Mouse (Mus musculus) E14TG2a.4 (cell line): ENCODE measurements around the gene E130114P18Rik.

Experiments
- H3K27me3 ChIP-seq: 2 replicates; pipeline ENCODE4 v1.6.1; 2014; ENCODE audit warnings: low read length, control low read depth; ENCODE audit not compliant: insufficient read depth
- H3K36me3 ChIP-seq: 2 replicates; pipeline ENCODE4 v1.6.1; 2014; ENCODE audit warnings: low read length, control low read depth; ENCODE audit not compliant: insufficient read depth
- H3K4me1 ChIP-seq: replicated peaks from 2 replicates; pipeline ENCODE4 v1.6.1; 2014; ENCODE audit warnings: low read depth, low read length, control low read depth
- H3K4me3 ChIP-seq: replicated peaks from 2 replicates; pipeline ENCODE4 v1.5.1; 2014; ENCODE audit warnings: mild to moderate bottlenecking, low read length
- H3K9me3 ChIP-seq: 2 replicates; pipeline ENCODE4 v1.6.1; 2014; ENCODE audit warnings: low read length, control low read depth
- CTCF ChIP-seq: conservative IDR thresholded peaks from 2 replicates; pipeline ENCODE4 v1.5.1; 2014; ENCODE audit warnings: low read length
- NANOG ChIP-seq: IDR thresholded peaks from 2 replicates; pipeline ENCODE4 v1.6.1; 2014; ENCODE audit warnings: borderline replicate concordance, low read length, mixed read lengths
- POU5F1 ChIP-seq: IDR thresholded peaks from 2 replicates; pipeline ENCODE4 v1.6.1; 2014; ENCODE audit warnings: low read length, borderline replicate concordance

E130114P18Rik gene

GRCm38 (mm10) chr4:97600875-97601835 is 176.7 kb downstream of the E130114P18Rik start:
- H3K4me3 ChIP-seq: no peak overlapping the region
- no peaks in the 10 kb centered on the region for H3K9me3 ChIP-seq
- TF ChIP-seq NANOG (no peak), CTCF (no peak), POU5F1 (no peak)

GRCm38 (mm10) chr4:97597443-97597842 is 180.4 kb downstream of the E130114P18Rik start:
- no peaks in the 10 kb centered on the region for H3K9me3 ChIP-seq
- H3K4me1 ChIP-seq: no peaks in the 10 kb centered on the region
- no peak for TF ChIP-seq NANOG
- no peak for TF ChIP-seq CTCF
- TF ChIP-seq POU5F1: no peak
- no peaks in the 10 kb centered on the region for H3K27me3 ChIP-seq
- no peak overlapping the region for H3K4me3 ChIP-seq
- H3K36me3 ChIP-seq: no peaks in the 10 kb centered on the region

More at GRCm38 (mm10) chr4:97600875-97601835, 176.7 kb downstream of the E130114P18Rik start:
- Histone ChIP-seq H3K36me3 (no peaks in the 10 kb centered on the region), H3K4me1 (no peaks in the 10 kb centered on the region), H3K27me3 (no peaks in the 10 kb centered on the region)

- H3K36me3 ChIP-seq: no peaks in the 10 kb centered on the region
- TF ChIP-seq POU5F1 (no peak), NANOG (no peak), CTCF (no peak)
- H3K27me3 ChIP-seq: no peaks in the 10 kb centered on the region
- H3K4me3 ChIP-seq: no peak overlapping the region
- no peaks in the 10 kb centered on the region for H3K4me1 ChIP-seq
- H3K9me3 ChIP-seq: no peaks in the 10 kb centered on the region
Observed at GRCm38 (mm10) chr4:97596348-97596747, 181.5 kb downstream of the E130114P18Rik start.

GRCm38 (mm10) chr4:97593869-97594268 is 184.0 kb downstream of the E130114P18Rik start:
- no peak overlapping the region for H3K4me3 ChIP-seq
- H3K9me3 ChIP-seq: no peaks in the 10 kb centered on the region
- TF ChIP-seq NANOG (no peak), POU5F1 (no peak)
- H3K4me1 ChIP-seq: 0 out of 2 replicates have a peak, but pooled peaks cover 4% of the 10 kb centered on the region
- H3K27me3 ChIP-seq: no peaks in the 10 kb centered on the region
- H3K36me3 ChIP-seq: no peaks in the 10 kb centered on the region

GRCm38 (mm10) chr4:97589790-97590189 is 188.1 kb downstream of the E130114P18Rik start:
- no peaks in the 10 kb centered on the region for H3K36me3 ChIP-seq

GRCm38 (mm10) chr4:97587412-97588010 is 190.4 kb downstream of the E130114P18Rik start:
- 0 out of 2 replicates have a peak, but pooled peaks cover 1% of the 10 kb centered on the region for H3K27me3 ChIP-seq
- TF ChIP-seq NANOG (no peak), POU5F1 (no peak), CTCF (no peak)
- no peak overlapping the region for H3K4me3 ChIP-seq
- no peaks in the 10 kb centered on the region for H3K36me3 ChIP-seq
- 0 out of 2 replicates have a peak, but pooled peaks cover 4% of the 10 kb centered on the region for H3K4me1 ChIP-seq
- H3K9me3 ChIP-seq: no peaks in the 10 kb centered on the region

More at GRCm38 (mm10) chr4:97589790-97590189, 188.1 kb downstream of the E130114P18Rik start:
- Histone ChIP-seq H3K4me1 (0 out of 2 replicates have a peak, but pooled peaks cover 4% of the 10 kb centered on the region), H3K4me3 (no peak overlapping the region), H3K9me3 (no peaks in the 10 kb centered on the region), H3K27me3 (no peaks in the 10 kb centered on the region)
- no peak for TF ChIP-seq POU5F1
- no peak for TF ChIP-seq NANOG
- no peak for TF ChIP-seq CTCF

GRCm38 (mm10) chr4:97585170-97585569 is 192.7 kb downstream of the E130114P18Rik start:
- no peaks in the 10 kb centered on the region for H3K9me3 ChIP-seq
- H3K4me1 ChIP-seq: no peaks in the 10 kb centered on the region
- no peak overlapping the region for H3K4me3 ChIP-seq
- peaks cover 3% of the 10 kb centered on the region; the same call in 1 of the 2 replicates for H3K27me3 ChIP-seq
- no peak for TF ChIP-seq CTCF
- TF ChIP-seq POU5F1: no peak
- TF ChIP-seq NANOG: no peak
- H3K36me3 ChIP-seq: no peaks in the 10 kb centered on the region

- no peak overlapping the region for H3K4me3 ChIP-seq
- peaks cover 3% of the 10 kb centered on the region; the same call in 1 of the 2 replicates for H3K27me3 ChIP-seq
- no peaks in the 10 kb centered on the region for H3K9me3 ChIP-seq
- TF ChIP-seq POU5F1 (no peak), NANOG (no peak), CTCF (no peak)
- no peaks in the 10 kb centered on the region for H3K36me3 ChIP-seq
- no peaks in the 10 kb centered on the region for H3K4me1 ChIP-seq
Observed at GRCm38 (mm10) chr4:97584445-97585130, 193.3 kb downstream of the E130114P18Rik start.
